Mouse (Mus musculus) lung, postnatal 0 days (tissue): ENCODE data around the gene Pnkd.

Experiments used
- CTCF ChIP-seq: IDR thresholded peaks from 2 replicates; pipeline ENCODE4 v1.5.1; 2016; ENCODE audit warnings: antibody characterized with exemption, mild to moderate bottlenecking
- EP300 ChIP-seq: IDR thresholded peaks from 2 replicates; pipeline ENCODE4 v1.6.1; 2016; ENCODE audit warnings: antibody characterized with exemption, mild to moderate bottlenecking, control low read depth

GRCm38 (mm10) chr1:74370040-74370439 lies 85.3 kb downstream of the Pnkd start:
- TF ChIP-seq EP300 (no peak), CTCF (no peak)
